8 mouse cellular contexts compared by ENCODE assay signal in genomic region chr13:67552505-67553346, GRCm38 (mm10). TPM values are rescaled to one million over a fixed set of nuclear protein-coding genes. Genes with fewer than 3 reads are reported as not detected.
DNase-seq lines count a peak whose midpoint lies in the region; ATAC-seq lines count a peak whose summit lies in the region.

No protein-coding gene starts in this region.

- peak overlapping the region; percentile 67 for H3K4me2 ChIP-seq in intestine, embryonic 14.5 days (ENCODE audit: low read length)

- peak; percentile 98 for ATAC-seq in intestine, embryonic 14.5 days (replicated peaks; ENCODE audit: low FRiP score, low TSS enrichment, low read depth)

- peak overlapping the region; percentile 75 for H3K9ac ChIP-seq in intestine, embryonic 14.5 days (ENCODE audit: low read length)

- no peaks in the 10 kb centered on the region for H3K27me3 ChIP-seq in intestine, embryonic 14.5 days (replicated peaks; ENCODE audit: control insufficient read depth, insufficient read depth, low read length)

- H3K36me3 ChIP-seq in intestine, embryonic 14.5 days (ENCODE audit: control insufficient read depth, insufficient read depth, low read length): no peaks in the 10 kb centered on the region

- peak overlapping the region; percentile 82 for H3K27ac ChIP-seq in intestine, embryonic 14.5 days (ENCODE audit: low read depth)

- 1% methylated on average over 44 of the region's 44 CpGs for WGBS in intestine, embryonic 14.5 days

- H3K4me1 ChIP-seq in intestine, embryonic 14.5 days (replicated peaks; ENCODE audit: control insufficient read depth, insufficient read depth, low read length): peaks cover 12% of the 10 kb centered on the region

- H3K4me3 ChIP-seq in intestine, embryonic 14.5 days (ENCODE audit: low read depth, low read length): peak overlapping the region; percentile 71

- intact Hi-C loops in left cerebral cortex, postnatal 14 days (cut with DNase I): loop anchor here (2.0 kb wide), 1 partner anchor 26 kb away; the partner anchor contains the start of genes Gm26965 and Zfp87

- H3K9me3 ChIP-seq in intestine, embryonic 14.5 days (ENCODE audit: control insufficient read depth, low read length): no peaks in the 10 kb centered on the region

- DNase-seq in adrenal gland, adult 18-20 months (ENCODE audit: low spot score in 2 of 2): peak; percentile 64 to 74
- peak; percentile 93 for DNase-seq in embryo, embryonic 11 days
- DNase-seq in gastrocnemius, postnatal 25 days: peak; percentile 77
- DNase-seq in intestine, embryonic 14.5 days (ENCODE audit: low spot score): peak; percentile 94
- peak; percentile 89 for DNase-seq in left cerebral cortex, postnatal 14 days (ENCODE audit: low spot score in 2 of 2)
- peak; percentile 87 for DNase-seq in mesoderm, embryonic 11.5 days (ENCODE audit: low read depth, low spot score)
- DNase-seq in right cerebral cortex, postnatal 36 days (ENCODE audit: low spot score in 2 of 2): peak; percentile 91 to 93
- peak; percentile 92 for DNase-seq in yolk sac, embryonic 10.5 days (ENCODE audit: low spot score)

RNA-seq across cellular contexts. Expression of gene Zfp748, which starts 0.9 kb away (rescaled TPM):
- 1 to 10 TPM; 8.2 to 8.8 TPM for total RNA-seq in adrenal gland, adult 18-20 months (2021)
- 1 to 10 TPM; 2.2 to 2.6 TPM for total RNA-seq in gastrocnemius, postnatal 25 days (2021)
- 14.1 and 15.9 TPM in 2 replicates for polyA plus RNA-seq in intestine, embryonic 14.5 days (2014; fragmentation: Nextera tagmentation; extraction: Ambion mirVana)
- 1 to 10 TPM; 9.3 to 9.8 TPM for total RNA-seq in left cerebral cortex, postnatal 14 days (2021)

RNA-seq across cellular contexts. Expression of gene Zfp87, which starts 26.7 kb away (rescaled TPM):
- 10 to 100 TPM; 19.0 to 20.1 TPM for total RNA-seq in adrenal gland, adult 18-20 months (2021)
- total RNA-seq in gastrocnemius, postnatal 25 days (2021): 1 to 10 TPM; 4.5 to 5.6 TPM
- 22.7 and 23.7 TPM in 2 replicates for polyA plus RNA-seq in intestine, embryonic 14.5 days (2014; fragmentation: Nextera tagmentation; extraction: Ambion mirVana)
- 10 to 100 TPM; 23.0 to 24.8 TPM for total RNA-seq in left cerebral cortex, postnatal 14 days (2021)

RNA-seq across cellular contexts. Expression of gene Gm26965, which starts 26.8 kb away (rescaled TPM):
- under 1 TPM in 1 of 2 experiments, not detected in 1; 0.60 TPM for total RNA-seq in adrenal gland, adult 18-20 months (2021)
- not detected for total RNA-seq in gastrocnemius, postnatal 25 days (2021)
- not detected in 2 replicates for polyA plus RNA-seq in intestine, embryonic 14.5 days (2014; fragmentation: Nextera tagmentation; extraction: Ambion mirVana)
- under 1 TPM in 1 of 2 experiments, not detected in 1; 0.40 TPM for total RNA-seq in left cerebral cortex, postnatal 14 days (2021)

RNA-seq across cellular contexts. Expression of gene Zfp58, which starts 52.4 kb away (rescaled TPM):
- total RNA-seq in adrenal gland, adult 18-20 months (2021): 1 to 10 TPM; 7.5 to 7.9 TPM
- 1 to 10 TPM; 2.8 to 2.9 TPM for total RNA-seq in gastrocnemius, postnatal 25 days (2021)
- 10.1 and 13.0 TPM in 2 replicates for polyA plus RNA-seq in intestine, embryonic 14.5 days (2014; fragmentation: Nextera tagmentation; extraction: Ambion mirVana)
- total RNA-seq in left cerebral cortex, postnatal 14 days (2021): 1 to 10 TPM; 6.3 to 8.7 TPM

RNA-seq across cellular contexts. Expression of gene Zfp729b, which starts 56.8 kb away (rescaled TPM):
- 1 to 10 TPM; 6.7 to 7.0 TPM for total RNA-seq in adrenal gland, adult 18-20 months (2021)
- total RNA-seq in gastrocnemius, postnatal 25 days (2021): 1 to 10 TPM; 2.3 to 2.8 TPM
- 4.7 and 4.8 TPM in 2 replicates for polyA plus RNA-seq in intestine, embryonic 14.5 days (2014; fragmentation: Nextera tagmentation; extraction: Ambion mirVana)
- total RNA-seq in left cerebral cortex, postnatal 14 days (2021): 1 to 10 TPM; 8.7 to 9.2 TPM

Comparison
In these comparisons a context has a peak if more than half of its experiments do, and no peak if none do; other contexts are left out.
1. Peak in every context shown above with its lines: DNase-seq, ATAC-seq, H3K4me3 ChIP-seq and H3K27ac ChIP-seq.